Mouse (Mus musculus) forebrain, embryonic 11.5 days (tissue): ENCODE measurements around the gene Rhox4c. TPM values are rescaled to one million over a fixed set of nuclear protein-coding genes. Genes with fewer than 3 reads are reported as not detected.
"Not testable (repeated sequence)": the region's sequence is repeated elsewhere in the genome, so short reads cannot be mapped to it uniquely, and the experiment has no call there.

Source experiments
- ATAC-seq: fragments of 200-750 bp; cut with Nextera tagmentation; replicated peaks from 2 replicates; pipeline ENCODE4 v1.8.0; 2017; ENCODE audit warnings: moderate TSS enrichment; ENCODE audit not compliant: low FRiP score
- DNase-seq: peaks from one replicate; pipeline ENCODE4 v3.0.0-alpha.2; 2017; ENCODE audit warnings: low spot score
- H3K27ac ChIP-seq: fragments of 300-500 bp; sonication (generic); 2 replicates; pipeline ENCODE4 v1.5.1; 2014; ENCODE audit warnings: low read depth, low read length
- H3K27me3 ChIP-seq: fragments of 300-500 bp; sonication (generic); 2 replicates; pipeline ENCODE4 v1.6.1; 2014; ENCODE audit warnings: mild to moderate bottlenecking, low read length, mixed read lengths; ENCODE audit not compliant: control insufficient read depth, insufficient read depth
- H3K36me3 ChIP-seq: fragments of 300-500 bp; sonication (generic); 2 replicates; pipeline ENCODE4 v1.6.1; 2014; ENCODE audit warnings: mild to moderate bottlenecking, low read length, moderate library complexity, mixed read lengths; ENCODE audit not compliant: control insufficient read depth, insufficient read depth
- H3K4me1 ChIP-seq: fragments of 300-500 bp; sonication (generic); replicated peaks from 2 replicates; pipeline ENCODE4 v1.6.1; 2014; ENCODE audit warnings: low read length, mixed read lengths; ENCODE audit not compliant: control insufficient read depth, insufficient read depth
- H3K4me2 ChIP-seq: fragments of 300-500 bp; sonication (generic); 2 replicates; pipeline ENCODE4 v1.6.1; 2014; ENCODE audit warnings: low read depth, mild to moderate bottlenecking, low read length, moderate library complexity, mixed read lengths; ENCODE audit not compliant: severe bottlenecking
- H3K4me3 ChIP-seq: fragments of 300-500 bp; sonication (generic); 2 replicates; pipeline ENCODE4 v1.5.1; 2014; ENCODE audit warnings: low read depth, low read length
- H3K9ac ChIP-seq: fragments of 300-500 bp; sonication (generic); 2 replicates; pipeline ENCODE4 v1.6.1; 2014; ENCODE audit warnings: low read length
- H3K9me3 ChIP-seq: fragments of 300-500 bp; sonication (generic); 2 replicates; pipeline ENCODE4 v1.6.1; 2016; ENCODE audit warnings: low read length, mixed read lengths; ENCODE audit not compliant: control insufficient read depth
- WGBS: fragments of 180-500 bp; shearing (Covaris S2); extraction: QIAGEN DNeasy Blood & Tissue Kit; methylation state at CpG from one replicate; pipeline ENCODE4 v1.1.7; 2014; 5-methylcytosine and 5-hydroxymethylcytosine counted together
- polyA plus RNA-seq: library from polyadenylated mRNA; unstranded; fragments of >200 nt; fragmentation: Nextera tagmentation; extraction: Ambion mirVana; gene quantifications from 2 replicates; pipeline ENCODE4 v1.2.1, GENCODE M21; 2014

Rhox4c gene
- polyA plus RNA-seq: not detected in 2 replicates

DNA sequence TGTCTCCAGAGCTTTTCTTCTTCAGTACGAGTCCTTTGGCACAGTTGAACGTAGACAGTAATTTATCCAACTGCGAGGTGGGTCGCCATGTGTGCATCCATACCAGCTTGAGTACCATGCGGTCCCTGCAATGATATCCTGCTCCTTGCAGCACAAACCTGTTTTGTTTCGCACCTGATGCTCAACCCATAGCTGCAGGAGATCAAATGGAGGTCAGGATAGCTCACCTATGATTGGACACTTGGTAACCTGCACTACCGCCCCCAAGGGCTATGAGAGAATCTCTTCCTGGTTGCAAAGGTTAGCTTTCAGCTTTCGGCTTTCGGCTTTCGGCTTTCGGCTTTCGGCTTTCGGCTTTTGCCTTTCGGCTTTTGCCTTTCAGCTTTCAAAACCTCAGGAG, at the start of gene Rhox4c:
TSS of gene Rhox4c (plus strand) at position 301 of the 400 bp plus-strand sequence.
- H3K9ac ChIP-seq, H3K27ac ChIP-seq, H3K4me1 ChIP-seq, ATAC-seq, H3K36me3 ChIP-seq, H3K4me2 ChIP-seq, H3K9me3 ChIP-seq, H3K27me3 ChIP-seq, H3K4me3 ChIP-seq, DNase-seq: not testable (repeated sequence)
- 91% methylated on average over 14 of the region's 14 CpGs for WGBS

DNA sequence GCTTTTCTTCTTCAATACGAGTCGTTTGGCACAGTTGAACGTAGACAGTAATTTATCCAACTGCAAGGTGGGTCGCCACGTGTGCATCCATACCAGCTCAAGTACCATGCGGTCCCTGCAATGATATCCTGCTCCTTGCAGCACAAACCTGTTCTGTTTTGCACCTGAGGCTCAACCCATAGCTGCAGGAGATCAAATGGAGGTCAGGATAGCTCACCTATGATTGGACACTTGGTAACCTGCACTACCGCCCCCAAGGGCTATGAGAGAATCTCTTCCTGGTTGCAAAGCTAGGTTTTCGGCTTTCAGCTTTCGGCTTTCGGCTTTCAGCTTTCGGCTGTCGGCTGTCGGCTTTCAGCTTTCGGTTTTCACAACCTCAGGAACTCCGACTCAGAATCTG, 47.9 kb upstream of the Rhox4c start, which contains the start of gene Rhox4b:
TSS of gene Rhox4b (plus strand) at position 301 of the 400 bp plus-strand sequence.
- H3K9me3 ChIP-seq, H3K27ac ChIP-seq, H3K9ac ChIP-seq, ATAC-seq, H3K27me3 ChIP-seq, H3K36me3 ChIP-seq, H3K4me3 ChIP-seq, H3K4me1 ChIP-seq, H3K4me2 ChIP-seq, DNase-seq: not testable (repeated sequence)
- WGBS: 92% methylated on average over 14 of the region's 15 CpGs

DNA sequence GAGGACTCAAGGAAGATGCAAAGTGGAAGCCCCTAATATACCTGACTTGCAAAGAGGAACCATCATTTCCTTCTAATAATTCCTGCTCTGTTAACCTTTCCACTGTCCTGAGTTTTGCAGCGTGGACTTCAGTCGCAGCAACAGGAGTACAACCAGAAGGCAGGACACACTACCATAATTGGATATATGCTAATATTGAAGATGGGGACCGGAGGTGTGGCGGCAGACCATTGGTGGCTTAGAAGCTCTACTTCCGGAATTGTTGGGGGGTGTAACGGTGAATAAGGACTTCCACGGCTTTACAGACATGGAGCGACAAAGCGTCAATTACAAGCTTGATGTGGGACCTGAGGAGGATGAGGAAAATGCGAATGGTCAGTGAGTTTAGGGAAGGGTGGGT, 26.8 kb upstream of the Rhox4c start, which contains the start of gene Rhox2c:
TSS of gene Rhox2c (plus strand) at position 301 of the 400 bp plus-strand sequence.
- not testable (repeated sequence) for DNase-seq, H3K9ac ChIP-seq, H3K27ac ChIP-seq, H3K4me2 ChIP-seq, H3K4me3 ChIP-seq, H3K4me1 ChIP-seq, ATAC-seq, H3K9me3 ChIP-seq, H3K36me3 ChIP-seq, H3K27me3 ChIP-seq
- 95% methylated on average over 7 of the region's 10 CpGs for WGBS

DNA sequence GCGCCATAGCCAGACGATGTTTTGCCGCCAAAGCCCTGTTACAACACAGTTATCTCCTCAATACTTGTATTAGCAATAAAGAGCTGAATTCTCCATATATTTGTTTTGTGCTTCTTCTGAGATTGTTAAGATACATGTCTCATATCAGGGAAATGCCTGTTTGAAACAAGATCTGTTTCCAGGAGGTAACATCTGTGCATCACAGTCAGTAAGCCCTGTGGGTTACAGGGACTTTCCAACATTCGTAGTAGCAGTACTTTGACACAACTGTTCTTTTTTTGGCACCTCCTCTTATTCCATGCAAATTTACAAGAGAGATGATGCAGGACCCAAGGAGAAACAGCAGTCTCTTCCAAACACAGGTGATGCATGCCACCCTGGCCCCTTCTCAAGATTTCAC, 21.9 kb upstream of the Rhox4c start, which contains the start of gene Rhox3c:
TSS of gene Rhox3c (plus strand) at position 301 of the 400 bp plus-strand sequence.
- H3K4me1 ChIP-seq, DNase-seq, H3K4me2 ChIP-seq, H3K9me3 ChIP-seq, H3K36me3 ChIP-seq, H3K4me3 ChIP-seq, H3K9ac ChIP-seq, H3K27me3 ChIP-seq, ATAC-seq, H3K27ac ChIP-seq: not testable (repeated sequence)
- WGBS: 93% methylated on average over 3 of the region's 4 CpGs

DNA sequence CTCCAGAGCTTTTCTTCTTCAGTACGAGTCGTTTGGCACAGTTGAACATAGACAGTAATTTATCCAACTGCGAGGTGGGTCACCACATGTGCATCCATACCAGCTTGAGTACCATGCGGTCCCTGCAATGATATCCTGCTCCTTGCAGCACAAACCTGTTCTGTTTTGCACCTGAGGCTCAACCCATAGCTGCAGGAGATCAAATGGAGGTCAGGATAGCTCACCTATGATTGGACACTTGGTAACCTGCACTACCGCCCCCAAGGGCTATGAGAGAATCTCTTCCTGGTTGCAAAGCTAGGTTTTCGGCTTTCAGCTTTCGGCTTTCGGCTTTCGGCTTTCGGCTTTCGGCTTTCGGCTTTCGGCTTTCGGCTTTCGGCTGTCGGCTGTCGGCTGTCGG, 33.9 kb downstream of the Rhox4c start, which contains the start of gene Rhox4d:
TSS of gene Rhox4d (plus strand) at position 301 of the 400 bp plus-strand sequence.
- not testable (repeated sequence) for H3K4me3 ChIP-seq, ATAC-seq, H3K27me3 ChIP-seq, H3K27ac ChIP-seq, DNase-seq, H3K9me3 ChIP-seq, H3K36me3 ChIP-seq, H3K9ac ChIP-seq, H3K4me2 ChIP-seq, H3K4me1 ChIP-seq
- WGBS: 91% methylated on average over 14 of the region's 18 CpGs

DNA sequence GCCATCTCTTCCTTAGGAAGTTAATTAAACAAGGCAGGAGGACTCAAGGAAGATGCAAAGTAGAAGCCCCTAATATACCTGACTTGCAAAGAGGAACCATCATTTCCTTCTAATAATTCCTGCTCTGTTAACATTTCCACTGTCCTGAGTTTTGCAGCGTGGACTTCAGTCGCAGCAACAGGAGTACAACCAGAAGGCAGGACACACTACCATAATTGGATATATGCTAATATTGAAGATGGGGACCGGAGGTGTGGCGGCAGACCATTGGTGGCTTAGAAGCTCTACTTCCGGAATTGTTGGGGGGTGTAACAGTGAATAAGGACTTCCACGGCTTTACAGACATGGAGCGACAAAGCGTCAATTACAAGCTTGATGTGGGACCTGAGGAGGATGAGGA, 50.0 kb downstream of the Rhox4c start, which contains the start of gene Rhox2e:
TSS of gene Rhox2e (plus strand) at position 301 of the 400 bp plus-strand sequence.
- 82% methylated on average over 2 of the region's 8 CpGs for WGBS
- not testable (repeated sequence) for H3K4me3 ChIP-seq, ATAC-seq, DNase-seq, H3K27ac ChIP-seq, H3K4me2 ChIP-seq, H3K9me3 ChIP-seq, H3K27me3 ChIP-seq, H3K36me3 ChIP-seq, H3K9ac ChIP-seq, H3K4me1 ChIP-seq

Other genes with a start within 250 kb of the Rhox4c start
- 0.64 and 0.71 TPM in 2 replicates for gene Rhox2a, start 235.4 kb upstream of the Rhox4c start, polyA plus RNA-seq
- not detected in 2 replicates for gene Rhox3a, start 230.4 kb upstream of the Rhox4c start, polyA plus RNA-seq
- gene Rhox4a, start 215.0 kb upstream of the Rhox4c start, polyA plus RNA-seq: 0.27 TPM in 1 of 2 replicates, not detected in the other
- not detected in 2 replicates for gene Rhox3a2, start 100.3 kb upstream of the Rhox4c start, polyA plus RNA-seq
- 1.1 and 1.2 TPM in 2 replicates for gene Rhox4a2, start 89.5 kb upstream of the Rhox4c start, polyA plus RNA-seq
- 0.57 TPM in 1 of 2 replicates, not detected in the other for gene Rhox2b, start 68.3 kb upstream of the Rhox4c start, polyA plus RNA-seq
- not detected in 2 replicates for gene Rhox4b, start 47.8 kb upstream of the Rhox4c start, polyA plus RNA-seq
- 0.49 and 1.0 TPM in 2 replicates for gene Rhox2c, start 26.7 kb upstream of the Rhox4c start, polyA plus RNA-seq
- gene Rhox3c, start 21.8 kb upstream of the Rhox4c start, polyA plus RNA-seq: not detected in 2 replicates
- gene Rhox2d, start 13.1 kb downstream of the Rhox4c start, polyA plus RNA-seq: not detected in 2 replicates
- not detected in 2 replicates for gene Rhox4d, start 34.0 kb downstream of the Rhox4c start, polyA plus RNA-seq
- not detected in 2 replicates for gene Rhox2e, start 50.1 kb downstream of the Rhox4c start, polyA plus RNA-seq
- gene Rhox3e, start 61.7 kb downstream of the Rhox4c start, polyA plus RNA-seq: not detected in 2 replicates
- gene Rhox4e, start 77.1 kb downstream of the Rhox4c start, polyA plus RNA-seq: not detected in 2 replicates
- not detected in 2 replicates for gene Rhox2f, start 91.1 kb downstream of the Rhox4c start, polyA plus RNA-seq
- gene Rhox3f, start 100.7 kb downstream of the Rhox4c start, polyA plus RNA-seq: not detected in 2 replicates
- not detected in 2 replicates for gene Rhox4f, start 127.4 kb downstream of the Rhox4c start, polyA plus RNA-seq
- not detected in 2 replicates for gene Rhox3g, start 148.3 kb downstream of the Rhox4c start, polyA plus RNA-seq
- not detected in 2 replicates for gene Rhox2g, start 163.1 kb downstream of the Rhox4c start, polyA plus RNA-seq
- not detected in 2 replicates for gene Rhox4g, start 171.0 kb downstream of the Rhox4c start, polyA plus RNA-seq
- gene Rhox3h, start 188.4 kb downstream of the Rhox4c start, polyA plus RNA-seq: not detected in 2 replicates
- not detected in 2 replicates for gene Rhox2h, start 192.9 kb downstream of the Rhox4c start, polyA plus RNA-seq